Mouse (Mus musculus) kidney, postnatal 10 days (tissue): Measurements from ENCODE around the gene Rgma.

Source experiments
- DNase-seq: peaks from one replicate; pipeline ENCODE4 v3.0.0; 2021; ENCODE audit warnings: mixed read lengths

Rgma gene

DNA sequence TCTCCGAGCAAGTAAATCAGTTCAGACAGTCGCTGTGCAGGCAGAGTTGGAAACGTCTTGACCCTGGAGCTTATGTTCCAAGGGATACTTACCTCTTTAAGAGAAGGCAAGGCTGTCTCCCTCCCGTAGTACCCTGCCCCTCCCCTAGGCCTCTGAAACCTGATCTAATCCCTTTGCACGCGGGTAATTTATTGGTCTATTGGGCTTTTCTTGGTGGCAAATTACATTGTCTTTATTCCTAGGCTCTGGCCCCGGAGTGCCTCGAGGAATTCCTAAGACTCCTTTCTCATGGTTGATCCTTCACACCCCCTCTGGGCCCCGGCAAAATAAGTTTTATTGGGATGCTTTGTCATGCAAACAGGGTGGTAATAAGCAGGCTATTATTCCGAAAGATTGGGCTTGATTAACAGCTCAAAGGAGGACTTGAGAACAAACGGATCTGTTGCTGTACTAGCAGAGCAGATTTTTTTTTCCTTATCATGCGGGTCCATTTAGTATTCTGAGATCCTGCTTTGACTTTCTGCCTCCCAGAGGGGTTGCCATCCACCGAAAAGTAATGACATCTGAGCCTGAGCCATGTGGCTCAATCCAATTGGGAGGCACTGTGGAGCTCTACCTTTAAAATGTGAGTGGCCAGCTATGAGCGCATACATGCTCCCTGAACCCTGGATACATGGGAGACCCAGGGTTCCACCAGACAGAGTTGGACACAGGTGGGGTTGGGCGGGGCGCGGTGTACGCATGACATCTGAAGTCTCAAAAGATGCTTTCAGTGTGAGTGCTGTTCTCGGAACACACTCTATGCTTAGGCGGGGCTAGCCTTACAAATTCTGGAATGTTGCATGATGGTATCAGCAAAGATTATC lies 25.0 kb downstream of the Rgma start:
- no peak for DNase-seq

DNA sequence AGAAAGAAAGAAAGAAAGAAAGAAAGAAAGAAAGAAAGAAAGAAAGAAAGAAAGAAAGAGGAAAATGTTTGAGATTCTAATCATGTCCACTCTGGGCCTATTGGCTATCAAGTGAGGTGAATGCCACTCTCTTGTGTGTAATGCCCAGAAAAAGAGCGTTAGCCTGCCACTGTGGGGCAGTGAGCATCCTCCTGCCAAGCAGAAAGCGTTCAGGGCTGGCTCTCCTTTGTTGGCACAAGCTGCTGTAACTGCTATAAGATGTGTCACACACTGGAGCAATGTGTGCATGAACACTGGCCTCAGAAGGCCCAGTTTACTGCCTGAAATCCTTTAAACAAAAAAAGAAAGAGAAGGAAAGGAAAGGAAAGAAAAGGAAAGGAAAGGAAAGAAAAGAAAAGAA lies 26.8 kb downstream of the Rgma start:
- no peak for DNase-seq

DNA sequence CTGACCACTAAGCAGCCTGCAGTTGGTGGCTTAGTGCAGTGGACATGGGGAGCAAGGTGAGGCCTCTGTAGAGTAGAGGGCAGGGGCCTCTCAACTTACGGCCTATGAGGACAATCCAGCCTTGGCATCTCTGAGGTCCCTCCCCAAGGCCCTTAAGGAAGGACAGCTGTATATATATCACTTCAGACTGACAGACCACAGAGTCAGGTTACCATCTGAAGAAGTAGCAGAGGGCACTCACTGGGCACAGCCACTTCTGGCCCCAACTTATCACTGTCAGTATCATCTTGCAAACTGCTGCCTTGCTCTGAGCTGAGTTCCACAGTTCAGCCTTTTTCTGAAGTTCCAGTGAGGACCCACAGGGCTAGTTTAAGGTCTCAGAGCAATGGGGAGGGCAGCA lies 27.4 kb downstream of the Rgma start:
- DNase-seq: no peak

DNA sequence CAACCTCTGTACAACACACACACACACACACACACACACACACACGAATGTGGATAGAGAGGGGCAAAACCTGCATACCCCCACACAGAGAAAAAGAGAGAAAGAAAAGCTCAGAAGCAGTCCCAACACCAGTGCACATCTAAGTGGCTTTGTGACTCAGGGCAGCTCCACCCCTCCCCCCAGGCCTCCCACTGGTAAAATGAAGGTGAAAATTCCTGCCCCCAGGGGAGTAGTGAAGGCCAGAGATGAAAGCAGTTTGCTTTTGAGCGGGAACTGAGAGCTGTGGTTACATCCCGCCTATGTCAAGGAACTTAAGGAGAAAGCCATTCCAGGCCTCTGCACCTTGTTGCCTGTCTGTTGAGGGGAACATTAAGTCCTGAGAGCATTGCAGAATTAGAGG lies 28.2 kb downstream of the Rgma start:
- DNase-seq: no peak

DNA sequence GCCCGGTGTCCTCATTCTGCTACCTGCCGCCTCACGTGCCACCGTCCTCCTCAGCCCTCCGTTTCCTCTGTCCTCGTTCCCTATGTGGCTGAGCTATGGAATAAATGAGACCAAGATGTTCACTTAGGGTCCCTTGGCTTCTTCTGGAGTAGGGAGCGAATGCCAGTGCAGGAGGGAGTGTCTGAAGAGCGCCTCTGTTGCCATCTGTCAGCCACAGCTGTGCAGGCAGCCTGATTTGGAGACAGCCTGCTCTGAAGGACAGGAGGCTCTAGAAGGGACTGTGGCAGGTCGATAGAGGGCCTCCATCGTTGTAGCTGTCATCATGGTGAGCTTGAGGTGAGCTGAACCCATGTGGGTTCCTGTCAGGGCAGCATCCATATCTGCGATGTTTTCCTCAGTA lies 30.2 kb downstream of the Rgma start:
- no peak for DNase-seq

DNA sequence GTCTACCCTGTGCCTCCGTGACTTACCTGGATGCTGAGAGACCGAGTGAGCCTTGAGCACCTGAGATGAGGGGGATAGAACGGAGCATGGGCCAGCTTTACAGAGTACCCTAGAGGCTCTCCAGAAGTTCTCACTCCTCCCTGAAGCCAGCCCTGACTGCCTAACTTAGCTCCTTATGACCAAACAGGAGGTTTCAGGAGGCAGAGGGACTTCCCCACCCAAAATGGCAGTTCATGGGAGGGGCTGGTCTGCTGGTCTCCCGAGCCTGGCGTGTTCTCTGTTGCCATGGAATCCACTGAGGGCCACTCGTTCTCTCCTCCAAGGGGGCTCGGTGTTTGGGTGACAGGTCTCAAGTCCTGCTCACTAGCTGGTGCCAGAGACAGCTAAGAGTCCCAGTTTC lies 36.2 kb downstream of the Rgma start:
- no peak for DNase-seq

DNA sequence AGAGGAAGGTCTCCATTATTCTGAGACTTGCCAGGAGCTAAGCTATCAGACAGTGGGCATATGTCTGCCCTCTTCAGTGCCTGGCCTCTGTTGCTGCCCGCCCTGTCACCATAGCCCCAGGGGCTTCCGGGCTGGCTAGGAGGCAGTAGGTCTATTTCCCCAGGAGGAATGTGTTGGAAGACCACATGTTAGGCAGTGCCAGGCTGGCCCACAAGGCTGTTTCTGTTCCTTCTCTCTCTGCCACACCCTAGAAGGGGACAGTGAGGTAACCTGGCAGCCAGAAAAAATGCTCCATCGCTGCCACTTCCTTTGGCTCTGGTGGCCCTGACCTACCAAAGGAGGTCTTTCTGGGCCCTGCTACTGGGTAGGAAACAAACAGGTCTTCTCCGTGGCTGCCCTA lies 36.7 kb downstream of the Rgma start:
- no peak for DNase-seq

DNA sequence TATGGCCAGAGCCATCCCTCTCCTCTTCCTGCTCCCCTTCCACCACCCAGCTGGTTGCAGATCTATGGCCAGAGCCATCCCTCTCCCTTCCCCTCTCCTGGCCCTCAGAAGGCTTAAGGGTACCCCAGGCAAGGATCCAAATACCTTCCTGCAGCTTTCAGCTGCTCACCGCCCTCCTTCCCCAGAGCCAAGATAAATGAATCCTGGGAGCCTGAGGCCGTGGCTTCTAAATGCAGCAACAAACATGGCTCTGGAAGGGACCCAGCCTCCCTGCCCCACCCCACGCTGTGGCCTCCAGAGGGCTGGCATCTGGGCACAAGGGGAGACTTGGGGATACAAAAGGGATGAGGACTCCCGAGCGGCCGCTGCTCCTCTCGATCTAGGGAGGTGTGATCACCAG lies 37.1 kb downstream of the Rgma start:
- DNase-seq: no peak

DNA sequence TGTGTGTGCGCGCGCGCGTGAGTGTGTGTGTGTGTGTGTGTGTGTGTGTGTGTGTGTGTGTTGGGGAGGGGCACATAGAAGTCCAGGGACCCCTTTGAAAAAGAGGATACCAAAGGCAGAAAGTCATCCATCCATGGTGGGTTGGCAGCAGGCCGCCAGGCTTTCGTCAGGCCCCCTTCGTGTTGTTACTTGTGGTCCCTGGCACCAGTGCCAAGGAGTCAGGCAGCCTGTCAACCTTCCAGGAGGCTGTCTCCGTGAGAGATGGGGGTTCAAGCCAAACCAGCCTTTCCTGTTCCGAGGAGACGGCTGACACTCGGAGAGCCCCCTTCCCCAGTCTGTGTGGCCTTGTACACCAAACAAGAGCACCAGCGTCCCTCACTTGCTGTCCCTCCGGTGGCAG lies 38.9 kb downstream of the Rgma start:
- DNase-seq: no peak

DNA sequence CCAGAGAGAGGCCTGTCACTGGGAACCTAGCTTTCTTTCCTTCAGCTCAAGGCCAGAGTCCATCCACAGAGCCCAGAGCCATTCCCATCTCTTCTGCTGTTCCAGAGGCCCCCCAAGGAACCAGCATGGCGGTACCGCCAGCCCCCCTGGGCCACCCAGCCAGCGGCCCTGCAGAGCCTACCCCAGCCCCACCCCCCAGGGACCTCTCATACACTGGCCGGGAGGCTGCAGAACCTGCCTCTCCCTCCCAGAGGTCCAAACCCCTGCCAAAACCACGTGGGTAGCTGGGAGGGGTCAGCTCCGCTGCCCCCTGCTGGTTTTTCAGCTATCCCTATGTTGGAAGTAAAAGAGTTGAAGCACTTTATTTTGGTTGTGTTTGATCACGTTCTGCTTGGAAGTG lies 44.1 kb downstream of the Rgma start:
- DNase-seq: peak; percentile 43

DNA sequence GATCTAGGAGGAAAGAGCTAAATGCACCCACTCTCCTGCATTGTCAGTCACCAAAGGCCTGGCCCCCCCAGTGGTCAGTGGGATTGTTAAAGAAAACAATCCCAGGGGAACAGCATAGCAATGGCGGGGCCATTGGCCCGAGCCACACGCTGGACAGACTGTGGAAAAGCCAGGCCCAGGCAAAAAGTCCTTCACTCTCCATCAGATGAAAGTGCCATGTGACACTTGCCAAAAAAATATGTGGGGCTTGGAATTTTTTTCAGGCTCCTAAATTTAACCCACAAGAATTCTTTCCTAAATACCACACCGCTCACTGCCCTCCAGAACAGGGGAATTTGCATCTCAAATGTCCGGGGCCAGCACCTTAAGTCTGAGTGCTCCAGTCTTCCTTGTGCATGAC lies 45.5 kb downstream of the Rgma start:
- DNase-seq: no peak

DNA sequence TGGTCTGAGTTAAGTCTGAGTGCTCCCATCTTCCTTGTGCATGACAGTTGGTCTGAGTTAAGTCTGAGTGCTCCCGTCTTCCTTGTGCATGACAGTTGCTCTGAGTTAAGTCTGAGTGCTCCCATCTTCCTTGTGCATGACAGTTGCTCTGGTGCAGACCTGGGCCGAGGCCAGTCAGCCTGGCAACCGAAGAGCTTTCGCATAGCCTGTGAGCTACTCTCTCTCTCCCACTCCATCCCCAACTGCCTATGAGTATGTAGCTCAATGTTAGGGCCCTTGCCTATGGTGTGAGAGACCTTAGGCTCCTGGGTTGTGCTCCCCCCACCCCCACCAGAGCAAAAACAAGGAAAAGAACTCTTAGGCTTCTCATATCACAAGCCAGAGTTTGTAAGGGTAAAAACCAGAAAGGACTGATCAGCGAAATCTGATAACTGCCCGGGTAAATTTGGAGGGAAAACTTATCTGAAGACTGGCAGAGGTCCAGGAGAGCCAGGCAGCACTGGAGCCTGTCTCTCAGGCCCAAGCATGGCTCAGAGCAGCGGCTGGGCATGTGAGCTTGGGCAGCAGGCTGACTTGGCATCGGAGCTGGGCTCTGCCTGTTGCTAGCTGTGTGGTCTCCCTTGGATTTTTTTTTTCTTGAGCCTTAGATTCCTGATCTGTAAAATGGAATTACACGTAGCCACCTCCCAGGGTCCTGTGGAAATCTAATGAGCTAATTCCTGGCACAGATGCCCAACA lies 46.1 kb downstream of the Rgma start:
- DNase-seq: no peak

DNA sequence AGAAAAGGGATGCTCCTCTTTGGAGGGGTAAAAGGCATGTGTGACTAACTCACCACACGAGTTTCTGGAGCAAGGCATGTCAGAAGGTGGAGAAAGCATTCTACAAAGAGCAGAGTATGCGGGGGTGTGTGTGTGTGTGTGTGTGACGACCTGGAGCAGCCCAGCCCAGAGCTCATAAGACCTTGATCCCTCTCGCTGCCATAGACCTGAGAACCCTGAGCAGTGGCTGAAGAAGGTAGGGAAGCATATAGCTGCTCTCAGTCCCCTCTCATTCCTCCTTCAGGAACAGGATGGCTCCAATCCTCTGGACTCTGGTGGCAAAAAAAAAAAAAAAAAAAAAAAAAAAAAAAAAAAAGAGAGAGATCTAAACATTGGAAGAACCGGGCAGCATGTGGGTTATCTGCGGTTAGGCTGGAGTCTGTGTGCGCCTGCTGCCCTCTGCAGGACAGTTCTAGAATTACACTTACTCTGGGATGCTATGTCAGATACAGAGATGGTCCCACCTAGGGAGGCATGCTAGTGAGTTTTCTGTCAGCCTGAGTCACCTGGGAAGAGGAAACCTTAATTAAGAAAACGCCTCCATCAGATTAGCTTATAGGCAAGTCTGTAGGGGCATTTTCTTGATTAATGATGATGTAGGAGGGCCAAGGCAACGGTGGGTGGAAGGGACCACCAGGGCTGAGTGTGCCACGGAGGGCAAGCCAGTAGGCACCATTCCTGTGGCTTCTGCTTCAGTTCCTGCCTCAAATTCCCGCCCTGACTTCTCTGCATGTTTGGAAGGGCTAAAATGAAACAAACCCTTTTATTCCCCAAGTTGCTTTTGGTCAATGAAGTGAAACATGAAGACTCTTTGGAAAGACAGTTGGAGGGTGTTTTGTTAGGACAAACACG lies 47.2 kb downstream of the Rgma start:
- DNase-seq: peak; percentile 86

DNA sequence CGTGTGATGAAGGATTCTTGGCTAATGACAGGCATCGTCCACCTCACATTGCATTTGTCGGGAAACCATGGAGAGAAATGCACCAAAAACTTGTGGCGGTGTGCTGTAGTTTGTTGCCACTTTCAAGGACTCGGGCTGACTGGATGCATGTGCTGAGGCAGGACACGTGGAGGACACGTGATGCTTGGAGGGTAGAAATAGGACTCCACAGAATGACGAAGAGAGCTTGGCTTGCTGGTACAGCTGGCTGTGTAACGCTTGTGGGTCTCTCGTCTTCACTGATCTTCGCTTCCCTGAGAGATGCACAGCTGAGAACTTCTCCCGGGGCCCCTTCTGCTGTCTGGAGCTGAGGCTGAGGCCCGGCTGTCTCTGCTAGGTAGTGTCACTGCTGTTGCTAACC lies 47.9 kb downstream of the Rgma start:
- DNase-seq: no peak

DNA sequence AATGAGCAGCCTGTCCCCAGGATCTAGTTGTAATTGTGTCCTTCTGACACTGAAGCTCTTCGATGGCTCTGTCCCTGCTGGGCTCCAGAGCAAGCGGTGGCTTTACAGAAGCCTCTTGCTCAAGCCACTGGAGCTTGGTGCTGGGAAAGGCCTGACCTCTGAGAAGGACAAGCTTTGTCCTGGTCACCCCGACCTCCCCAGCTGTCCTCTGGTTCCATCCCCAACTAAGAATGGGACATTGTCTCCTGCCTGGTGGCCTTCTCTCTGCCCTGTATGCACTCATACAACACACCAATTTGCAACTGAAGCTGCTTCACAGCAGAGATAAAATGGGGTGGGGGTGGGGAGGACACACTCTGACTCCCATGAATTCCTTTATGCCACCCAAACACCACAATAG lies 48.9 kb downstream of the Rgma start:
- DNase-seq: no peak

DNA sequence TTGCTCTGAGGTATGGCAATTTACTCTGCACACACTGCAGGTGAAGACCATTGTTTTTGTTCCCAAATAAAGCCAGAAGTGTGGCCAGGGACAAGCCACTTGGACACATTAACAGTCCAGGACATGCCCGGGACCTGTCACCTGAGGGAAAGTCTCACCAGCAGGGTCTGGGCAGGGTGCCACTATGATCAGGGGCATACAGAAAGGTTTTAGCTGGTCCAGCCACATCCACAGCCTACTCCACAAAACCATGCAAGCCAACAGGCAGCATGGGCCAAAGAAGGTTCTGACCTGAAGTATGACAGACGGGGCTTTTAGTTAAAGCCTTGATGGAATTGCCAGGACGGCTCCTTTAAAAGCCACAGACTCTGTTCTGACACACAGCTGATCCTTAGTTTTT lies 49.4 kb downstream of the Rgma start:
- no peak for DNase-seq

DNA sequence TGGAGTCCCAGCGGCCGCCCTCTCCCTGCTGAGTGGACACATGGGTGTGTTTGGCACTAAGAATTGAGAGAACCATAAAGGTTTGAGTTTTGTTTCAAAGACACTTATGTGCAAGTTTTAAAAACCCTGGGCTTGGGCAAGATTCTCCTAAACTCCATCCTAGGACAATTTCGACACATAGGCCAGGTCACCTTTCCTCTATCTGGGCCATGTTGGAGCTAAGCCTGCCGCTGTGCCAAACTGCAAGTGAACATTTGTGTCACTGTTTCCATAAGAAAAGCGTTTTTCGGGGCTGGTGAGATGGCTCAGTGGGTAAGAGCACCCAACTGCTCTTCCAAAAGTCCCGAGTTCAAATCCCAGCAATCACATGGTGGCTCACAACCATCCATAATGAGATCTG lies 50.1 kb downstream of the Rgma start:
- DNase-seq: no peak

DNA sequence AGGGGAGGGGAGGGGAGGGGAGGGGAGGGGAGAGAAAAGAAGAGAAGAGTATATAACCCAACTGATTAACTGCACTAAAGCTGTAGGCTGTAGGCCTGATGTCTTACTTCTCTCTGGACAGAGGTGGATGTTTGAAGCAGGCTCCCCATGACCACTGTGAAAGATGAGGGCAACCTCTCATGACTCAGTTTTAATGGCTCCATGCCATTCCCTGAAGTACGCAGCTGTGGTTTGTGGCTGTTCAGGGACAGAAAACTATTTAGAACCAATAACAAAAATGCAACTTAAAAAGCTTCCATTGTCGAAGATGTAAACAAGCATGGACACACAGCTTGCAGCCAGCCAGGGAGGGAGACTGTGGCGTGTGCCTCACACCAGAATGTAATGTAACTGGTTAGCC lies 50.9 kb downstream of the Rgma start:
- DNase-seq: no peak

DNA sequence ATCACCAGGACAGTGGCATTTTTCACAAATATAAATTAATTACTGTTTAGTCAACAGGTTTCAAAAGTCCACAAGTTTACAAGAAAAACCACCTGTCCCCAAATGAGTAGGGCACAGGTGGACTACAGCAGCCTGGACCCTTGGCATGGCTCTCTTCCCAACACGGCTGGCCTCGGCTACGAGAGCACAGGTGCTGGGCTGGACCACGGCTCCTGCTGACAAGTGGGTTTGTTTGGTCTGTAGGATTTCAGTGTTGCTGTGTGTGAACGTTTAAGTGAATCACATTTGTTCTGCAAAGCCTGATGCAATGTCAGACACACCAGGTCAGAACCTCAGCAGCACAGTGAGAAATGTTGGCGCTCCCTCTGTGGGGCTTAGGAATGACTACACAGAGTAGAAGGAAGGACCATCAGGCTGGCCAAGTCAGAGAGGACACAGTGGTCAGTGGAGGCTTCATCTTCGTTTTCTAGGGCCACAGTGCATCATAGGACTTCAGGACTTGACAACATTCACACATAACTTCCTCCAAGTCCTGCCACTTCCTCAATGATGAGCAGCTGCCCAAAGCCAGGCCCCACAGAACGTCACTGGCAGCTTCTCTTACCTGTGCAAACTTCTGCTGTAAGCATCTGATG lies 51.6 kb downstream of the Rgma start:
- DNase-seq: no peak

DNA sequence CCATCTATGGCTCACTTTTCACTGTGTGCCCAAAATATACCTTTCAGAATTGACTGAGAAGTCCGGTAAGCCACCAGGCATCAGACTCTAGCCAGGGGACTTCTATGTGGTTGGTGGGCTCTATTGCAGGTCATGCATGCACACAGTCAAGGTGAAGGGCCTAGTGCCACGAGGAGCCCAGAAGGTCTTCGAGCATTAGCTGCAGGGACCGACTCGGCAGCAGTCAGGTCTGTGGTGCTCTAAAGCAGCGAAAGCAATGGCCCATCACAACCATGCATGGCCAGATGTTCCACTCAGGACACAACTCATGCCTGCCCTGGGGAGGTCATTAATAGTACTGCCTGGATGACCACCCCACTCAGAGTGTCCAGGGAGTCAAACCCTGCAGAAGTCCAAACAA lies 52.5 kb downstream of the Rgma start:
- DNase-seq: no peak

DNA sequence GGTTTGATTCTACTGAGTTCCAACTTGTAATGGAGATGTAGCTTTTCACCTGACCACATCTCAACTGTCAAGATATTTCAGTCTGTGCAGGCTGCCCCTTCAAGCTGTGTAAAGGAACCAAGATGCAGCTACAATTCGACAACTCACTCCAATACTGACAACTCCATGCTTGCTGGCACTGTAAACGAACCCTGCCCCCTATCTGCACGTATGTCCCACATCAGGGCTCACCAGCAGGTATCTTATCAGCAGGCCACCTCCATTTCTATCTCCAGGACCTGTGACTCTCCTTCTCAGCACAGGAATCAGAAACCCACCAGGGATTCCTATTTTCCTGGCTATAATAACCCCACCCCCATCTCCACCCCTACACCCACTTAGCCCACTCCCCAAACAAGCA lies 53.2 kb downstream of the Rgma start:
- no peak for DNase-seq

DNA sequence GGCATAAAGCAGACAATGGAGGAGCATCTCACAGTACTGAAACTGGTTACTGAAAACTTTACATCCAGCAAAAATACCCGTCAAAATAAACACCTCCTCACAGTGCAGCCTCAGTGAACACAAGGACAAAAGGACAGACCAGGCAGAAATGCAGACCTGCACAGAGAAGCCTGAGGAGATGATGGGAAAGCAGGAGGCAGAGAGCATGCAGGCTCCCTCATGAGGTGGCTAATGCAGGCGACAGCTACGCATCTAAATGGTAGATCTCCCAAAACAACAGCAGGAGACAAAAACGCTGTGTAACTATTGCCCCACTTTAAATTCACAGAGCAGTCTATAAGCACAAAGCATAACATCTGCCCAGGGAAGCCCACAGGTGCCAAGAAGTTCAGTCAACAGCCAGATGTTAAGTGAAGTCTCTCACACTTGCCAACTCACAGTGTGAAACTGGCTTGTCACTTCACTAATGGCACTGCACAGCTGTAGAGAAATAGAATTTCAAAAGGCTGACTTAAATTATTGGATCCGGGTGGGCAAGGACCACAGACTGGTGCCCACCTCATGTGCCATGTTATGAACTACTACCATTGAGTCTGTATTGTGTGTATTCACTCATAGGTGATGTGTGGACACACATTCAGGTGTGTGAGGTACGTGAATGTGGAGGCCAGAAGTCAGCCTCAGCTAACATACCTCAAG lies 58.5 kb downstream of the Rgma start:
- no peak for DNase-seq

DNA sequence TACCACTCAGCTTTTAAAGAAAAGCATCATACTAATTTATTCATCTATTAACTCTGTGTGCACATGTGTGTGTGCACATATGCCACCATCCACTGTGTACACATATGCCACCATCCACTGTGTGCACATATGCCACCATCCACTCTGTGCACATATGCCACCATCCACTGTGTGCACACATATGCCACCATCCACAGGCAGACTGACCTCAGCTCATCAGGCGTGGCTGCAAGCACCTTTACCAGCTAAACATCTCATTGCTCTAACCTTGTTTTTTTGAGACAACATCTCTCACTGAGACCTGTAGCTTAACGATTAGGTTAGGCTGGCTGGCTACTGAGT lies 59.0 kb downstream of the Rgma start:
- no peak for DNase-seq
